Mouse (Mus musculus) midbrain, postnatal 0 days (tissue): ENCODE measurements around the gene Chit1. TPM values are rescaled to one million over a fixed set of nuclear protein-coding genes. Genes with fewer than 3 reads are reported as not detected.

Experiments used
- ATAC-seq: fragments of 200-750 bp; cut with Nextera tagmentation; 2 replicates; pipeline ENCODE4 v1.8.0; 2017; ENCODE audit warnings: moderate number of reproducible peaks, mild to moderate bottlenecking, moderate TSS enrichment, moderate library complexity; ENCODE audit not compliant: low FRiP score
- DNase-seq: peaks from one replicate; pipeline ENCODE4 v3.0.0-alpha.2; 2015; ENCODE audit warnings: low spot score
- H3K27ac ChIP-seq: fragments of 300-500 bp; sonication (generic); 2 replicates; pipeline ENCODE4 v1.5.1; 2014; ENCODE audit warnings: low read depth, mild to moderate bottlenecking, low read length, mixed read lengths
- H3K27me3 ChIP-seq: fragments of 300-500 bp; sonication (generic); 2 replicates; pipeline ENCODE4 v1.6.1; 2014; ENCODE audit warnings: low read length, control low read depth, mixed read lengths; ENCODE audit not compliant: insufficient read depth
- H3K36me3 ChIP-seq: fragments of 300-500 bp; sonication (generic); 2 replicates; pipeline ENCODE4 v1.6.1; 2014; ENCODE audit warnings: low read length, control low read depth, mixed read lengths; ENCODE audit not compliant: insufficient read depth
- H3K4me1 ChIP-seq: fragments of 300-500 bp; sonication (generic); 2 replicates; pipeline ENCODE4 v1.6.1; 2014; ENCODE audit warnings: mild to moderate bottlenecking, control low read depth, antibody characterized with exemption, low read length, mixed read lengths; ENCODE audit not compliant: insufficient read depth
- H3K4me2 ChIP-seq: fragments of 300-500 bp; sonication (generic); 2 replicates; pipeline ENCODE4 v1.6.1; 2014; ENCODE audit warnings: low read depth, mild to moderate bottlenecking, low read length, mixed read lengths; ENCODE audit not compliant: poor library complexity, severe bottlenecking
- H3K4me3 ChIP-seq: fragments of 300-500 bp; sonication (generic); 2 replicates; pipeline ENCODE4 v1.5.1; 2014; ENCODE audit warnings: low read depth, mild to moderate bottlenecking, low read length, moderate library complexity
- H3K9ac ChIP-seq: fragments of 300-500 bp; sonication (generic); replicated peaks from 2 replicates; pipeline ENCODE4 v1.6.1; 2014; ENCODE audit warnings: mild to moderate bottlenecking, low read length, moderate library complexity, mixed read lengths; ENCODE audit not compliant: poor library complexity, severe bottlenecking
- H3K9me3 ChIP-seq: fragments of 300-500 bp; sonication (generic); 2 replicates; pipeline ENCODE4 v1.6.1; 2016; ENCODE audit warnings: low read length, control low read depth
- CTCF ChIP-seq: IDR thresholded peaks from 2 replicates; pipeline ENCODE4 v1.5.1; 2016; ENCODE audit warnings: antibody characterized with exemption, mild to moderate bottlenecking
- WGBS: fragments of 180-500 bp; shearing (Covaris S2); extraction: QIAGEN DNeasy Blood & Tissue Kit; methylation state at CpG from one replicate; pipeline ENCODE4 v1.1.7; 2014; 5-methylcytosine and 5-hydroxymethylcytosine counted together
- polyA plus RNA-seq: library from polyadenylated mRNA; unstranded; fragments of >200 nt; fragmentation: Nextera tagmentation; extraction: Ambion mirVana; gene quantifications from 2 replicates; pipeline ENCODE4 v1.2.1, GENCODE M21; 2015
- total RNA-seq: library from RNA; depleted of rRNA; stranded (reverse); fragments of >200 nt; gene quantifications from 2 replicates; pipeline ENCODE4 v1.2.3, GENCODE M21; 2014

Chit1 gene
- total and polyA plus RNA-seq, 2 experiments from 2014 or later: 0.21 to 0.99 TPM

DNA sequence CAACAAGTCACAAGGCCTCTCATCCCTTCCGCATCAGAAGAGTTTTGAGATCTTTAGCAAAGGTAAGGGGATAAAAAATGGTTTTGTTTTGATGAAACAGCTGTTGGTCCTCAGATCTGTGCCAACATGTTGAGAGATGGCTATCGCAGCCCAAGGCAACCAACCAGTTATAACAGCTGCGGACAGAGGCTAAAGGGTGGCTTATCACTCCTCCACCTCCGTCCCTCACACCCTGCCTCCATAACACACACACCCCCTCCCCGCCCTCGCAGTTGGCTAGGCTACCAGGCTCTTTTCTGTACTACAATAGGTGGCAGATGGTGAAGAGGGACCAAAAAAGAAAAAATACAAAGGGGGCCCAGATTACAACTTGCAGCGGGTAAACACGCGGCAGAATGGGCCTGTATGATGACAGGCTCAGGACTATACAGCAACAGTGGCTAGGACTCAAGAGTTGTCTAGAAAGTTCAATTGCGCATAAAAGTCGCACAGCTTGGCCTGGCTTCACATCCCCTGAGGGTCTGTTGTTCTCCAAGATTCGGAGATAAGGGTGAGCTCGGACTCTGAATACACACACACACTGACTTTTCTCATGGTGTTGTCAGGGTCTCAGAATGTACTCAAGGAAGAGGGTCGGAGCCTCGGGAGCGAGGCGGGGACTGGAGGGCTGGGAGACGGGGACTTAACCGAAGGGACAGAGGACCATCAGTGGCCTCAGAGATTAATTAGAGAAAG lies 32.8 kb upstream of the Chit1 start:
- peak overlapping the region; percentile 77 for H3K27ac ChIP-seq
- peak overlapping the region; percentile 67 for H3K4me3 ChIP-seq
- peak overlapping the region; percentile 73 for H3K4me2 ChIP-seq
- ATAC-seq: 0 out of 2 replicates have a peak, but pooled peaks have one; percentile 2
- no peak for DNase-seq
- H3K27me3 ChIP-seq: no peaks in the 10 kb centered on the region
- 4% methylated on average over 19 of the region's 19 CpGs for WGBS
- no peak for TF ChIP-seq CTCF
- peaks cover 9% of the 10 kb centered on the region; the same call in 1 of the 2 replicates for H3K4me1 ChIP-seq
- peak overlapping the region; percentile 72 for H3K9ac ChIP-seq
- no peaks in the 10 kb centered on the region for H3K36me3 ChIP-seq
- no peaks in the 10 kb centered on the region for H3K9me3 ChIP-seq

DNA sequence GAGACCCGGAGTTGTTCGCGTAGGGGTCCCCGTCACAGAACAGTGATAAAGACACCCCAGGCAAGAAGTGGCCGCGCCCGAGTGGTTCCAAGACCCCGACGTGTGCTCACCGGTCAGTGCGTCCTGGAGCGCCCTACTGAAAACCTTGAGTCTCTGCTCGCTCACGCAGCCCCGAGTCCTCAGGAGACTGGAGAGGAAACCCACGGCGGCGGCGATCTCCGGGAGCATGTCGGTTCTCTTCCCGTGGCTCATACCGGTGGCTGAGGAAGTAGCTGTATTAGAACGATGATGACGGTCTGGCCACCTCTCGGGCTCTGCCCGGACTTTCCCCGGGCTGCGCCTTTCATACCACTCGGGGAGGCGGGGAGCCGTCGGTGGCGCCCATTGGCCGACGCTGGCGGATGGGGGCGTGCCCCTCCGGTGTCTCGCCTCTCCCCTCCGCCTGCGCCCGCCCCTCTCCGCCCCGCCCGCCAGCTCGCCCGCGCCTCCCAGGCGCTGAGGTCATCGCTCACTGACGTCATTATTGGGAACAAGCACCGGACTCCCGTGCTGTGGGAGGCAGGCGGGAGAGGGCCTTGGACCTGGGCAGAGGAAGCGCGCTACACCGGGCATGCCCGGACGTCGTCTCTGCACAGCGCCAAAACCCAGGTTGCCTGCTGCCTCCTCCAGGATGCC lies 32.1 kb upstream of the Chit1 start, which contains the start of gene Btg2:
Gene Btg2 (minus strand): TSS at position 319 of the 675 bp plus-strand sequence.
- Histone ChIP-seq H3K4me1 (peaks cover 9% of the 10 kb centered on the region; the same call in 1 of the 2 replicates), H3K9me3 (no peaks in the 10 kb centered on the region), H3K4me3 (peak within 1 kb of the TSS; percentile 67), H3K36me3 (no peaks in the 10 kb centered on the region), H3K27me3 (no peaks in the 10 kb centered on the region), H3K27ac (peak within 1 kb of the TSS; percentile 77), H3K4me2 (peak within 1 kb of the TSS; percentile 73), H3K9ac (peak within 1 kb of the TSS; percentile 72)
- no peak for TF ChIP-seq CTCF
- under 1% methylated on average over 54 of the region's 62 CpGs for WGBS
- DNase-seq: peak; percentile 97
- peak; percentile 96 for ATAC-seq

DNA sequence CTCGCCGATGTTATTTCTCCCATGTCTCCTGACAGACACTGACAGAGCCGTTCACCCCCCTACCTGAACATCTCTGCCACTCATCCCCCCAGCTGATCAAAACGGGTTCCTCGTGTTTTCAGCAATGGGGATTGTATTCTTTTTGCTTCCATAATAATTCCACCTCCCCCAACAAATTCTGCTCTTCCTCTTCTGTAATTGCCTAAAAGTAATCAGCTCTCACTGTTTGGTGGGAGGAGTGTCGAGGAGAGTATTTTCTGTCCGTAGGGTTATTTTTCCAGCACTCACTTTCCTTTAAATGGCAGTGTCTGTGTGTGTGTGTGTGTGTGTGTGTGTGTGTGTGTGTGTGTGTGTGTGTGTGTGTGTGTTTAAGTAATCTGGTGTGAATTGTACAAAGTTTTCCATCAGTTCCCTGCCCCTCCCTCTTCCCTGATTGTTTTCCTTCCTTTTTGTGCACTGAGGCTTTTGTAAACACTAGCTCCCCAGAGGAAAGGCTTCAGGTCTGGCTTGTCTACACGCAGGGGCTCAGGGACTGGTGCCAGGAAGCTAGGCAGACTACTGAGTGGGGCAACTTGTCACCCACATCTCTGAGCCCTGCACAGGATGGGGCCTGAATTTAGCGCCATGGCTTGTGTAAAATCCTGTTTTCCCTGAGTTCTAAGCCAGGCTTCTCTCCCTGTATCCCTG lies 31.4 kb upstream of the Chit1 start:
- Histone ChIP-seq H3K4me2 (peak overlapping the region; percentile 73), H3K4me1 (peaks cover 9% of the 10 kb centered on the region; the same call in 1 of the 2 replicates), H3K4me3 (peak overlapping the region; percentile 67), H3K9me3 (no peaks in the 10 kb centered on the region), H3K9ac (peak overlapping the region; percentile 72), H3K27ac (peak overlapping the region; percentile 66), H3K27me3 (no peaks in the 10 kb centered on the region), H3K36me3 (no peaks in the 10 kb centered on the region)
- ATAC-seq (no peak), DNase-seq (peak; percentile 48)
- WGBS: 4% methylated on average over 9 of the region's 9 CpGs
- TF ChIP-seq CTCF: no peak

DNA sequence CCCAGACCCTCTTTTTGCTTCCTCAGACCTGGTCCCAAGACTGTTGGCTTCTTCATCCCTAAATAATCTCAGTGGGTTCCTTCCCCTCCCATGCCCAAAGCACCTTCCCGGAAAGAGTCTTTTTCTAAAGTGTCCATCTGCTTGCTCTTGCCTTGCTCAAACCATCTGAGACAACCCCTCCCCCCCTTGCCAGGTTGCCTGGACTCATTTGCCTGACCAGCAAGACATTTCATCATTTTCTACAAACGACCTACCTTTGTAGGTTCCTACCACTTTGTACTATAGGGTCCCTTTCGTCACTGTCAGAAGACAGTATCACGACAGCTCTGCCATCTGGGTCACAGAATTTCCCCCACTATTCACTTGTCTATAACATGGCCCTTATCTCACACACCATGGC lies 30.6 kb upstream of the Chit1 start:
- TF ChIP-seq CTCF: no peak
- WGBS: 80% methylated on average over 4 of the region's 4 CpGs
- no peak for DNase-seq
- Histone ChIP-seq H3K36me3 (no peaks in the 10 kb centered on the region), H3K27ac (no peak overlapping the region), H3K4me3 (no peak overlapping the region), H3K9me3 (no peaks in the 10 kb centered on the region), H3K4me2 (no peak overlapping the region), H3K4me1 (peaks cover 9% of the 10 kb centered on the region; the same call in 1 of the 2 replicates), H3K27me3 (no peaks in the 10 kb centered on the region), H3K9ac (no peak overlapping the region)
- ATAC-seq: no peak

DNA sequence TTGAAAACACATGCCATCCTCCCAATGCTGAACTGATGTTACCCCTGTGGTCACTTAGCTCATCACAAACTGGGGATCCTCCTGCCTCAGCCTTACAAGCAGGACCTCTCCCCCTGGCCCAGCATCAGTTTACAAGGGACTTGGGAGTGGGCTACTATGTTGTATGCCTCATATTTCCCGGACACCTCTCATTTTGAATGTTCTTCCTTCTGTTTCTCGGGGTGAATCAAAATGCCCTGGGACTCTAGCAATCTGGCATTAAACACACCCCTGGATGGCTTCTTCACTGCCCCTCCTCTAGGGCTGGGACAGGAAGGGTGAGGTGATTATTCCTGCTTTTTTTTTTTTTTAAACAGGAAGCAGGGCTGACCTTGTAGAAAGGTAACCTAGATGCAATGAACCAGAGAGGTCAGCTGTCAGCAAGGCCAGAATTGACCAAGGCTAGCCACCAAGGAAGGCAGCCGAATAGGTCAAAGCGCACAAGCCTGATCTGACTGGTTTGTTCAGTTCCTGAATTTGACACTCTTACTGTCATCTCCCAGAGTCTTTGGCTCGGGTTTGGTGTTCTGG lies 30.1 kb upstream of the Chit1 start:
- Histone ChIP-seq H3K4me2 (no peak overlapping the region), H3K4me1 (peaks cover 6% of the 10 kb centered on the region; the same call in 1 of the 2 replicates), H3K9ac (no peak overlapping the region), H3K27me3 (no peaks in the 10 kb centered on the region), H3K36me3 (no peaks in the 10 kb centered on the region), H3K27ac (no peak overlapping the region), H3K4me3 (no peak overlapping the region), H3K9me3 (no peaks in the 10 kb centered on the region)
- no peak for ATAC-seq
- 95% methylated on average over 5 of the region's 5 CpGs for WGBS
- TF ChIP-seq CTCF: no peak
- DNase-seq: no peak
